Mouse (Mus musculus): Measurements from ENCODE around the gene Btbd35f3.
"Not testable (repeated sequence)": the region's sequence is repeated elsewhere in the genome, so short reads cannot be mapped to it uniquely, and the experiment has no call there.

Gene Btbd35f3

GRCm38 (mm10) chrX:4037374-4037773, at the start of gene Btbd35f3:
TSS of gene Btbd35f3 (plus strand) at chrX:4037674.
- DNase-seq (ENCODE audit: low read depth, low spot score) = not testable (repeated sequence)

Data from c-Kit-negative CD71-positive TER-119-positive erythroid progenitor cells, embryonic 14.5 days (primary cell).